Mouse (Mus musculus): Measurements from ENCODE around the gene Ranbp10. TPM values are rescaled to one million over a fixed set of nuclear protein-coding genes. Genes with fewer than 3 reads are reported as not detected.

The Ranbp10 gene
- 10 to 100 TPM; 20.1 to 24.4 (median 22.4) TPM for total RNA-seq (2022)

DNA sequence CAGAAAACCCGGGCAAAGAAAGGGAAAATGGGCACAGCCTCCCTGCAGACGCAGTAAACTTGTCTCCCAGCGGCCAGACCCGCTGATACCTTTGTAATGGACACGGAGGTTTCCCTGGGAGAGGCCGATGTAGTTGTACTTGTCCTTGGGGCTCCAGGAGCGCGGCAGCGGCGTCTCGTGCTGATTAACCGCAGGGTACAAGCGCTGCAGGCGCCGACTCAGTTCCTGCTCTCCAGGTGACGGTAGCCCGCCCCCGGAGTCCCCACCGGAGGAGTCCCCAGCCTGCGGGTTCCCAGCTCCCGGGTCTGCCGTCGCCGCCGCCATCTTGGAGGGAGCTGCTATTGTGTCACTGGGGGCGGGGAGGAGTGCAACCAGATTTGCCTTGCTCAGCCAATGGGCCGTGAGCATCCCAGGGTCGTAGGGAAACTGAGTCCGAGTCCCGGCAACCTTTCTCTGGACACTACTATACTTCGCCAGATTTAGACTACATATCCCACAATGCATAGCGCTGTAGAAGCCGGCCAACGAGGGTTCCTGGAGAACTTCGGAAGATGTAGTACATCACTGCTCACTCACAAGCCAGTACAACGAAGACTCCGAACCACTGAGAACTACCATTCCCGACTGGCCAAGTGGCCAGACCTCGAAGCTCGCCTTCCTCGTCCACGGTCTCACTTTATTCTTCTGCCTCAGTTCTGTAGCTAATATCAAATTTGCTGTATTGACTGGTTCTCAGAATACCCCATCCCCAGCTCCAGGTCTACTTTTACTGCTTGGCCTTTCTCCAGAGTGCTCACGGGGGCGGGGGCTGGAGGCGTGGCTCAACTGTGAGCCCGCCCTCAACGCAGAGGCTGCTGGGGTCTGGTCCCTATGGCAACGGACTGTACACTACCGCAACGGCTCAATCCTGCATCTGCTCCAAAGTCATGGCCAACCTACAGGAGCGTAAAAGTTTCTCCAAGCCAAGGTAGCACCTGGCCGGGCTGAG is at the start of gene Ranbp10, which contains the start of gene Tsnaxip1:
Gene Ranbp10, minus strand, starts transcription at position 490 of the 988 bp plus-strand sequence.
Gene Tsnaxip1, plus strand, starts transcription at position 871 of the 988 bp plus-strand sequence.
- peak; percentile 92 to 99 for DNase-seq (ENCODE audit: low spot score in 2 of 2)

DNA sequence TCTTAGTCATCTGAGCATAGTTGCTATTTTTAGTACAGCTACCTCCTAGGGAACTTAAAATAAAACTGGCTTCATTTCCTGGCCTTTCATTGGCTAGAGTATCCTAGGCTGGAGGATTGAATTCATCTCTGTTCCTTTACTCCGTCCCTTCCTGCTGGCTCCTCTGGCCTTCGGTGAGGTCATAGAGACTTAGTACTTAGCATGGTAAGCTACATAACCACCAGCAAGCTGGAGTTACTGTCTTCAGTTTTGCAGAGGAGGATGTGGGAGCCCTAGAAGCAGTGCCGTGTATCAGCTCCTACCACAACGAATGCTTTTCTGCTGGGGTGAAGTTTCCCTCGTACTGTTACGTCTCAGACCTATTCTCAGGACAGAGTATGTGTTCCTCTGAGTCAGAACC is 47.2 kb upstream of the Ranbp10 start:
- no peak for DNase-seq (ENCODE audit: low spot score in 2 of 2)

DNA sequence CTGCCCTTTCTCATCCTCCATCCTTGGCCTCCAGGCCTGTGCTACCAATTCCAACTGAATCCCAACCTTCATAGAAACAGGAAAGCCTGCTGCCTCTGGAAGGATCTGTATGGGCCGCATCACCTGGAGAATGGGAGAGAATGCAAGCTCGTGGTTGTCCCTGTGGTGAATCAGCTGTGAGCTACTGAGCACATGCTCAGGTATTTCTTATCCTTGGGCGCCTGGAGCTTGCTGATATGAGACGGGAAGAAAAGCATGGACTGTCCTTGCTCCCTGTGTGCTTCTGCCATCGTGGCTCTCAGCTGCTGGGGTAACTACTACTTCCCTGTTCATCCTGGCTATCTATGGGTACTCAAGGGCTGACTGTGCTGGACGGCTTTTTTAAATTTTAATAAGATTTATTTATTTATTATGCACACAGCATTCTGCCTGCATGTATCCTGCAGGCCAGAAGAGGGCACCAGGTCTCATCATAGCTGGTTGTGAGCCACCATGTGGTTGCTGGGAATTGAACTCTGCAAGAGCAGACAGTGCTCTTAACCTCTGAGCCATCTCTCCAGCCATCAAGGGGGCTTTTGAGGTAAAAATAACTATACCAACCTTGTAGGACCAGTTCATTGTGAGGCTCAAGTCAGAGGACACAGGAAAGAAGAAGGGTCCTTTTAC is 39.3 kb upstream of the Ranbp10 start:
- no peak for DNase-seq (ENCODE audit: low spot score in 2 of 2)

DNA sequence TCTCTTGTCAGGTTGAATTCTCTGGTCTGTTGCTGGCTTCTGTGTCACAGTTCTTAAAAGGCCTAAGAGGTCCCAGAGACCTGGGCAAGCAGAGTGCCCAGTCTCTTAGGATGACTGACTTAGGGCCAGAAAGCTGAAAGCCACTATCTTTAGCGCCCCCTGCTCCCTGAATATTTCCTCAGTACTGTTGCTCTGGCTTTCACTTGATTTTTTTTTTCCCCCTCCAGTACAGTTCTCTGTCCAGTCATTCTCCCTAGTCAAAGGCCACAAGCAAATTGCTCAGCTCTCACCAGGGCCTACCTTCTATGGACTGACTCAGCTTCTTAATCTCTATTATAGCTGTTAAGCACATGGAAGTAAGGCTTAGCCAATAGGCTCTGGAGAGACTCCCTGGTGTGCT is 34.8 kb upstream of the Ranbp10 start:
- DNase-seq (ENCODE audit: low spot score in 2 of 2): no peak

DNA sequence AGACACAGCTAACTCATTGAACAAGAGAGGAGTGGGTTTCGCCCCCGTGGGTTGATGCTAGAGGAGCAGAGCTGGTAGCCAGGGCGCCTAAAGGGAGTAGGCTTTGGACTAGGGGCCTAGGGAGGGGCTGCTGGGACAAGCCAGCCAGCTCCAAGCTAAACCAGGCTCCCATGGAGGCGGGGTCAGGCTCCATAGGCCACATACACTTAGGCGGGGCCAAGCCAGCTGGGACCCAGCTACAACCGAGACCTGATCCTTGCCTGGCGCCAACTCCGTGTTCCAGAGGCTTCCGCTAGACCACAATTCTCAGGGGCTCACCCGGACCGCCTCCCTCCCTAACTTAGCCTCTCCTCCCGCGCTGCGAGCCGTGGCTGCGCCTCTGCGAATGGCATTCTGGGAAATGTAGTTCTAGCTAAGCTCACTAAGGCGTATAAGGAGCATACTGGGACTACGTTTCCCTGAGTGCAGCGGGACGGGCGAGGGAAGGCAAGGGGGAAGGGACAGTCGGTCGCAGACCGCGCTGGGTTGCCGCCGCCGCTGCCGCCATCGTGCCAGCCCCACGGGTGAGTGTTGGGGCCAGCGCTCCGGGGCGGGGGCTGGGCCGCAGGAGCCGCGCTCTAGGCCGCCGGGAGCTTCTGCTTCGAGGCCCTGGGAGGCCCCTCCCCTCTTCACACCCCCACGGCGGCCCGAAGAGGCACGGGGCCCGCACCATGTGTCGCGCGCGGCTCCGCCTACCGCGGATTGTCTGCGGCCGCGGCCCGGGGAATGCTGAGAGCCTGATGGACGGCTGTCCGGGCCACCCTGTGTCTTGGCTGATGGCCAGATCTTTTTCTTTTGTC is 33.2 kb upstream of the Ranbp10 start, which contains the start of gene Nutf2:
Gene Nutf2, plus strand, starts transcription at position 438 of the 839 bp plus-strand sequence.
- peak; percentile 78 to 96 for DNase-seq (ENCODE audit: low spot score in 2 of 2)

DNA sequence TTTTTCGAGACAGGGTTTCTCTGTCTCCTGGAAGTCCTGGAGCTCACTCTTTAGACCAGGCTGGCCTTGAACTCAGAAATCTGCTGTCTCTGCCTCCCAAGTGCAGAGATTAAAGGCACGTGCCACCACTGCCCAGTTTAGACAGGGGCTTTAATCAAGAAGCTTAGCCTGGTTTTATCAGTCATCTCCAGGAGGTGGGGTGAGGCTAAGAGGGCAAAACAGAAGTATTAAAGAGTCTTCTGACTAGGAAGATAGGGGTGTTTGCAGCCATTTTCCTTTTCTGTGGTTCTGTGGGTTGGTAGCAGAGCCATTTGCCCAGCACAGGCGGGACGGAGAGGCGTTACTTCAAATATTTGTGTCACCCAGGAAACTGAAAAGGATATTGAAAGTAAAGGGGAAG is 32.2 kb upstream of the Ranbp10 start:
- no peak for DNase-seq (ENCODE audit: low spot score in 2 of 2)

DNA sequence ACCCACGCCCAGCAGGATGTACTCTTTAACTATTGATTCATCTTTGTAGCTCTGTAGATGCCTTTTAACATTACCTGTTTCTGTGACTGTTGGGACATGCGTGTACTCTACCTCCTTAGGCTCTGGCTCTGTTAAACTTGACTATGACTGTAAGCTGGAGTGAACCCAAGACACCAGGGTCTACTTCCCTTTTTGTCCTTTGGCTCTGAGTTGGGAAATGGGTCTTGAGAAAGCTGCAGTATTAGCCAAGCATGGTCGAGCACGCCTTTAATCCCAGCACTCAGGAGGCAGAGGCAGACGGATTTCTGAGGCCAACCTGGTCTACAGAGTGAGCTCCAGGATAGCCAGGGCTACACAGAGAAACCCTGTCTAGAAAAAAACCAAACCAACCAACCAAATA is 31.3 kb upstream of the Ranbp10 start:
- DNase-seq (ENCODE audit: low spot score in 2 of 2): no peak

DNA sequence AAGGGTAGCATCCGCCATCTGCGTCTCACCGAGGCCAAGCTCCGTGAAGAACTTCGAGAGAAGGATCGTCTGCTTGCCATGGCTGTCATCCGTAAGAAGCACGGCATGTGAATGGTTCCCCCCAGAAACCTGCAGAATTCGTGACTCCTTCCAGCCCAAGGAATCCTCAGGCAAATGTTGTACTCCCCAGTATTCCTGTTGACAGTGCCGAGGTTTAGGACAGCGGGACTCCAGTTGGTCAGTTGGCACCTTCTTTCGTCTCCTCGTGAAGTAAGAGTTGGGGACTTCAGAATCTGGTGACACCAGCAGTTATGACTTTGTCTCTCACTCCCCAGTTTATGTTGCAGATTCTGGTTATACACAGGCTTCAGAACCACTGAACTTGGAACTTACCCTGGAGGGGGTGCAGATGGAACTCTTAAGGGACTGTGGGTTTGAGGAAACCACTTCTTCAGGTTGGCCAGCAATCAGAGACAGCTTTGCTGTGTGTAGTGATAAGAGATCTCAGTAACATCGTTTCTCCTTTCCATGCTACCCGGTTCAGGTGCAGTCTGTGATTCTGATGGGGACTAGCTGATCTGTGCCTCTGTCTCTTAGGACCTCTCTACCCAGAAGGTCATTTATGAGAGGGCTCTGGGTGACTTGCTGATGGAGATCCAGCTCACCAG is 29.2 kb upstream of the Ranbp10 start:
- no peak for DNase-seq (ENCODE audit: low spot score in 2 of 2)

DNA sequence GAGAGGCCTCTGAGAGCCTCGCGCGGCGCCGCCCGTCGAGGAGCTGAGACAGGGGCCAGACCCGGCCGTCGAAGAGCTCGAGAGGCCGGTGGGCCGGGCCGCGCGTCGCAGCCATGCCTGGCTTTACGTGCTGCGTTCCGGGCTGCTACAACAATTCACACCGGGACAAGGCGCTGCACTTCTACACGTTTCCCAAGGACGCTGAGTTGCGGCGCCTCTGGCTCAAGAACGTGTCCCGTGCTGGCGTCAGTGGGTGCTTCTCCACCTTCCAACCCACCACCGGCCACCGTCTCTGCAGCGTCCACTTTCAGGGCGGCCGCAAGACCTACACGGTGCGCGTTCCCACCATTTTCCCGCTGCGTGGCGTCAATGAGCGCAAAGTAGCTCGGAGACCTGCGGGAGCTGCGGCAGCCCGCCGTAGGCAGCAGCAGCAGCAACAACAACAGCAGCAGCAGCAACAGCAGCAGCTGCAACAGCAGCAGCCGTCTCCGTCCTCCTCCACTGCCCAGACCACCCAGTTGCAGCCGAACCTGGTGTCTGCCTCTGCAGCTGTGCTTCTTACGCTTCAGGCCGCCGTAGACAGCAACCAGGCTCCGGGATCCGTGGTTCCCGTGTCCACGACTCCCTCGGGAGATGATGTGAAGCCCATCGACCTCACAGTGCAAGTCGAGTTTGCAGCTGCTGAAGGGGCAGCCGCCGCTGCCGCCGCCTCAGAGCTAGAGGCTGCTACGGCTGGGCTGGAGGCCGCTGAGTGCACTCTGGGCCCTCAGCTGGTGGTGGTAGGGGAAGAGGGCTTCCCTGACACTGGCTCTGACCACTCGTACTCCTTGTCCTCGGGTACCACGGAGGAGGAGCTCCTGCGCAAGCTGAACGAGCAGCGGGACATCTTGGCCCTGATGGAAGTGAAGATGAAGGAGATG is 28.4 kb upstream of the Ranbp10 start:
- DNase-seq (ENCODE audit: low spot score in 2 of 2): peak; percentile 39 to 46

DNA sequence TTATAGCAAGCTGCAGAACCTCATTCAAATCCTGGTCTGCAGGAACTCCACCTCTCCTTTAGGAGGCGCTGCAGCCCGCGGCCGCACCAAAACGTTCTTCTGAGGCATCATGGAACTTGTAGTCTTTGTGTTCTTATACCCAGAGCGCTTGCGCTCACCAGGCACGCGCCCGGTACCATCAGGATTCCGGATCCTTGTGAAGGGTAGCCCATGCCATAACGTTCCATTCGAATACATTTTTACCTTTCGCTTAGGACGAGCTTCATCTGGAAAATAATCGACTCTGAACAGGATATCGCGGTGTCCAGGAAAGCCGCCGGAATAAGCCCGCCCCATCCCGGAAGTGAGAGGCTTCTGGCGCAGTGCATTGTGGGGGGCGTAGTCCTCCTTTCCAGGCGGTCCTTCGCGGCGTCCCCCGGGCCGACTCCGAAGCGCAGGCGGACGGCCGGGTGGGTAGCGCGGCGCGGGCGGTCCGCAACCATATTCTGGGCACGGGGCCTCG is 27.6 kb upstream of the Ranbp10 start, which contains the start of gene Thap11:
Gene Thap11, plus strand, starts transcription at position 418 of the 502 bp plus-strand sequence.
- DNase-seq (ENCODE audit: low spot score in 2 of 2): peak; percentile 84 to 86

DNA sequence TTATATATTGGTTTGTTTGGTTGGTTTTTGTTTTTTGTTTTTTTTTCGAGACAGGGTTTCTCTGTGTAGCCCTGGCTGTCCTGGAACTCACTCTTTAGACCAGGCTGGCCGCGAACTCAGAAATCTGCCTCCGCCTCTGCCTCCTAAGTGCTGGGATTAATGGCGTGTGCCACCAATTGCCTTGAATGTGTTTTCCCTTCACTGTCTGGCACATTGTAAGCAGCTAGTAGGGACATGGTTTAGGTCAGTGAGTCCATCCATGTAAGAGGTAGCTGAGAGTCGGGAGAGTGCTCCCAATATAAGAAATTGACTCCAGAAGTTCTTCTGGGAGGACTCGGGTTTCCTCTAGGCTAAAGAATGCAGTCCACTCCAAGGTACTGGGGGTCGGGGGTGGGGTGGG is 27.2 kb upstream of the Ranbp10 start:
- no peak for DNase-seq (ENCODE audit: low spot score in 2 of 2)

DNA sequence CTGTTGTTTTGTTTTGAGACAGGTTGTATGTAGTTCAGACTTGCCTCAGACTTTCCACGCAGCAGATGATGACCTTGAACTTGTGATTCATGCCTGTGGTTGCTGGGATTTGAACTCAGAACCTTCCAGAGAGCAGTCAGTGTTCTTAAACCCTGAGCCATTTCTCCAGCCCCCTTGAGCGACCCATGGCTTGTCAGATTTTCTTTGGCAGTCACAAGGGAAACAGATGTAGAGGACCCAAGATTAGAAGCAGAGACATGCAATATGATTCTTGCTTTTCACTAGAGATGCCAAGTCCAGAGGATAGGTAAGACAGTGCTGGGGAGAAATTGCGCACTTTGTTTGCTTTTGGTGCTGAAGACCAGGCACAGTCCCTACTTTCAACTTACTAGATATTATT is 26.0 kb upstream of the Ranbp10 start, which contains the start of gene Cenpt:
Gene Cenpt, minus strand, starts transcription at position 101 of the 400 bp plus-strand sequence.
- no peak for DNase-seq (ENCODE audit: low spot score in 2 of 2)

DNA sequence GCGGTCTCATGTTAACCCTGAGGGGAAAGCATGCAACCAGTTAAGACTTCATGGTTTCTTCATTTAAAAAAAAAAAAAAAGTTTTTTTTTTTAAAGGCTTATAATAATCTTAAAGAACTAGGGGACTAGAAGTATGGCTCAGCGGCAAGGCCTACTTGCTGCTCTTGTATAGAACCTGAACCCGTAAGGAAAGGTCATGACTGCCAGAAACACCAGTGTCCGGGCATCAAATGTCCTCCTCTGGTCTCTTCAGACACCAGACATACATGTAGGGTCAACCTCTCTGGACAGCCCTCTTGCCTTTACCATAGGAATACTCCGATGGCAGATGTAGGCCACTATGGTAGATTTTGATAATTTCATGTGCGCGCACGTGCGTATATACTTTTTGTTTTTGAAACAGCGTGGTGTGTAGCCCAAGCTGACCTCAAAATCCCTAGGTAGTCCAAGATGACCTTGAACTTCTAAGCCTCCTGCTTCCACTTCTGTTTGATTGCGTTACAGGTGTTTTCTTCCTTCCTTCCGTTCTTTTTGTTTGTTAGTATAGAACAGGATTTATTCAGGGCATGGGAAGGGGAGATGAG is 25.1 kb upstream of the Ranbp10 start:
- DNase-seq (ENCODE audit: low spot score in 2 of 2): no peak

DNA sequence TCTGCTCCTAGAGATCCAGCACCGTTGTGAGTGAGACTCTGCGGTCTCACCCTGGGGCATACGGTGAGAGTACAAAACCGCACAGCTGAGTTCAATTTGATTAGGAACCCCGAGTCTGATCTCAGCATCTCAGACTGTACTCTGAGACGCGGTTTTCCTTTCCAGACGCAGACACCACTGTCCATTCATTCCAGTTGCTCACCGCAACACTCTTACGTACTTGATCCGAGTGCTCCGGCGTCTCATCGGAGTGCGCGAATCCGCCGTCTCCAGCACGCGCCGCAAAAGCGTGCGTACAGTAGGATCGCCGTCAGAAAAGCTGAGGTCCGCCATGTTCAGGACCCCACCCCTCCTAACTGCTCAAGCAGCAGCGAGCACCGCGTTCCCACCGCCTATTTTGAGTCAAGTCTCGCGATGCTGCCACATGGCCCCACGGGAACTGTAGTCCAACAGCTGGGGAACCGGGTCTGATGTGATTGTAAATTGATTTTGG is 24.5 kb upstream of the Ranbp10 start:
- DNase-seq (ENCODE audit: low spot score in 2 of 2): peak; percentile 75 to 83

DNA sequence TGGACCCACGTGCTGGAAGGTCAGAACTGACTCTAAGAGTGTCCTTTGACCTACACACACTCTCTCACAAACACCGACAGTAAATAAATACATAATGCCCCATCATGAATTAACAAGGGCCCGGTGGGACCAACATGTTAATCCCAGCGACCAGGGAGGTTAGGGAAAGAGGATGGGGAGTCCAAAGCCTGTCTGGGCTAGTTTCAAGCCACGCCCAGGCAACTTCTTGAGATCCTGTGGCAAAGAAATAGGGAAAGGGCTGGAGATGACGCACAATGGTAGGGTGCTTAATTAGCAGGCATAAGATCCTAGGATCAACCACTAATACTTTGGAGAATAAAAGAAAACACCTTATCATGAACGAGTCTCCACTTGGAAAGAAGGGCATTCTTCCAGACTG is 23.5 kb upstream of the Ranbp10 start:
- DNase-seq (ENCODE audit: low spot score in 2 of 2): no peak

DNA sequence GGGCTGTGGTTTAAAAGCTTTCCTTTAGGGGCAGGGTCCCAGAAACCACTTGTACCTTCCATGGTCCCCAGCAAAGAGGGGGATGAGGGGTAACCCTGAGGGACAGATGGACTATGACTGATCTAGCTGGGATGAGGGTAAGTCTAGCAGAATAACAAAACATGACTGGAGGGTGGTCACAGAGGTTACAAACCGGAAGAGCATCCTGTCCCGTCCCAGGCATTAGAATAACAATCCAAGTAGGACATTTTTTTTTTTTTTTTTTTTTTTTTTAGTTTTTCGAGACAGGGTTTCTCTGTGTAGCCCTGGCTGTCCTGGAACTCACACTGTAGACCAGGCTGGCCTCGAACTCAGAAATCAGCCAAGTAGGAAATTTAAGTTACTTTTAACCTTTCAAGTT is 22.9 kb upstream of the Ranbp10 start:
- DNase-seq (ENCODE audit: low spot score in 2 of 2): no peak

DNA sequence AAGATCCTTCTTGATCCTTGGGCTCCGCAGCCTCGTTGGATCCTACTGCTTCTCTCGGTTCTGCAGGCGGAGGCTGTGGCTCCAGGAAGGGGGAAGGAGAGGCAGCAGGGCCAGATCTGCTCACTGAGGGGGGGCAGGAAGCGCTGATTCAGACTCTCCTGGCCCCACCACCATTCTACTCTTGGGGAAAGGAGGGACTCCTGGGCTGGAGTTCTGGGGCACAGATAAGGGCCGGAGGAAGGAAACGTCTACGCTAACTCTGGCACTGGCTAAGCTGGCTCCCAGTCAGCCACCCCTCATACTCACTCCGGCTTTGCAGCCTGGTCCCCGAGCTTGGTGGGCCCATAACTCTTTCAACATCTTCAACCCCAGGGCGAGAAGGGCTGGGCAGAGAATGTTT is 19.5 kb upstream of the Ranbp10 start:
- DNase-seq (ENCODE audit: low spot score in 2 of 2): no peak

DNA sequence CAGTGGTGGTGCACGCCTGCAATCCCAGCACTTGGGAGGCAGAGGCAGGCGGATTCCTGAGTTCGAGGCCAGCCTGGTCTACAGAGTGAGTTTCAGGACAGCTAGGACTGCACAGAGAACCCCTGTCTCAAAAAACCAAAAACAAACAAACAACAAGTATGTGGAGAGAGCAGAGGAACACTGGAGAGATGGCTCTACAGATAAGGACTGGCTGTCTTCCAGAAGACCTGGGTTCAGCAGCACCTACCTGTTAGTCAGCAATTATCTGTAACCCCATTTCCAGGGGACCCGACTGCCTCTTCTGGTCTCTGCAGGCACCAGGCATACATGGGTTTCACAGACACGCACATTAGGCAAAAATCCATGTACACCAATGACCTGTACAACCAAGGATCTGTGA is 12.1 kb upstream of the Ranbp10 start:
- DNase-seq (ENCODE audit: low spot score in 2 of 2): no peak

DNA sequence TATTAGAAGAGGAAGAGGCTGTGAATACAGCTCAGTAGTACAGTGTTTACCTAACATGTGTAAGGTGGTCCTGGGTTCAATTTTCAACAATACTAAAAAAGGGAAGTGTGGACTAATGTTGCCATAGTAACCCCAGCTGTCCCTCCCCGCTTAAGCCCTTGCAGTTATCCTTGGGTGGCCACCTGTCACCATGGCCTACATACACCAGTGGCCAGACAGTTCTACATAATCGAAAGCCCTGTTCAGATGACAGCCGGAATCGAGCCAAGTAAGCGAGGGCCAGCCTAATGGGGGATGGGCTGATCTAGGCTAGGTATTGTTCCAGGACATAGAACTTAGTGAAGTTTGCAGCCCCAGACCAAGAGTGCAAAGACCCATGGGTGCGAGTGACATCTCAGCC is 9.8 kb upstream of the Ranbp10 start:
- DNase-seq (ENCODE audit: low spot score in 2 of 2): no peak

All from left cerebral cortex, adult 8-10 months (tissue).